Mouse (Mus musculus) heart, postnatal 10 days (tissue): ENCODE results near the gene Ccdc88c. TPM values are rescaled to one million over a fixed set of nuclear protein-coding genes. Genes with fewer than 3 reads are reported as not detected.

ENCODE experiments used
- DNase-seq, 2 experiments: peaks; one replicate each; pipeline ENCODE4 v3.0.0; 2021
- intact Hi-C: fragments of 180-260 bp; cut with DNase I; formaldehyde crosslinking; loops from one replicate; pipeline ENCODE4 v1.15.1; 2025
- total RNA-seq, 2 experiments: library from RNA; stranded (reverse); gene quantifications; 2 replicates each; pipeline ENCODE4 v1.2.3; 2021

Gene Ccdc88c
- total RNA-seq, 2 experiments from 2014 or later = 11.9 to 13.2 TPM

GRCm38 (mm10) chr12:100937441-100938360 is 91.2 kb downstream of the Ccdc88c start:
- intact Hi-C loops = no loop called here
- DNase-seq = peak; percentile 65 to 76

- DNase-seq = no peak
- intact Hi-C loops = loop anchor here (1.0 kb wide), 2 partner anchors 16 to 93 kb away; partner anchors contain the start of gene Ccdc88c
Observed at GRCm38 (mm10) chr12:100936737-100937136, 92.1 kb downstream of the Ccdc88c start.

DNA sequence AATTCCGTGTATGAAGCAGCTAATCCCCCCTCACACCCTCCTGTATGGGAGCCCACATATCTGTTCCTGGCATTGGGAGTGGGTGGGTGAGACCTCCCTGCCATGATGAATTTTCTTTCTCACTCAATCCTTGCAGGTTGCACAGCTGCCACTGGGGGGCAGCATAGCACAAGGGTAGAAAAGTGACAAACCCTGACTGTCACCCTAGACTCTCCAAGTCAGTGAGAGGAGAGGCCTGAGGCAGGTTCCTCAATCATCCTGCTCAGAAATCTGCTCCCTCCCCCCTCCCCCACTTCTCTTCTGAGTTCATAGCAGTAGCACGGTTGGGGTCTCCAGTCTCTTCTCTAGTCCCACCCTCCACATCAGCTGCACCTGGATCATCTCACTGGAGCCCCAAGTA is 92.7 kb downstream of the Ccdc88c start:
- DNase-seq = peak; percentile 80 to 89
- intact Hi-C loops = loop anchor here (1.0 kb wide), 2 partner anchors 16 to 93 kb away; partner anchors contain the start of gene Ccdc88c

DNA sequence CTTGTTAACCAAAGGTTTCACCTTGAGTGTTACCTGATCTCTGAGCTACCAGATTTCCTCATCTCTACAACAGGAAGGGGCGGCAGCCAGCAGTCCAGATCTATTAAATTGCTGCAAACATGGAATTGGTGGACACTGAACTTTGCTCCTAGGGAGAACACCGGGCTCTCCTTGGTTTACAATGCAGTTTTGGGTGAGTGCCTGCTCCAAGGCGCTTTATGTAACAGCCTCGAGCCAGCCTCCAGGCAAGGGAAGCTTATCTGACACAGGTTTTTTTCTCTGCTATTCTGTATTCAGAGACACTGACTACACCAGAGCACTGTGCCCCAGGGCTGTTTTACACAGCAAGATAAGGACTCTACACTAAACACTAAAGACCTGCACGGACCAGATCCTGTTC is 94.1 kb downstream of the Ccdc88c start:
- intact Hi-C loops = no loop called here
- DNase-seq = no peak

DNA sequence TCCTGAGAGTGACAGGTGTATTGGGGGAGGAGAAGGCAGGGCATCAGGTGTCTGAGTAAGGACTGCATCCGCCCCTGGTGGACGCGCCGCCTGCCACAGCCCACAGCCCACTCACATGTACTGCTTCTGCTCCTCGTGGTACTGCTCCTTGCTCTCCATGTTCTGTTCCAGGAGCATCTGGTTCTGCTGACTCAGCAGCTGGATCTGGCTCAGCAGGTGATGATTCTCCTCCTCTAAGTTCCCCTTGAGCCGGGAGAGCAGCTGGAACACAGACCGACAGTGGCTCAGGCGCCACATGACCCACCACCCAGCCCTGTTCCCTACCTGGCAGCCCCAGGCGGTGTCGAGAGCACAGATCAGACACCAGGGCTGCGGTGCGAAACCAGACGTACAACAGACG is 97.2 kb downstream of the Ccdc88c start:
- DNase-seq = no peak

GRCm38 (mm10) chr12:100928286-100928685 is 100.6 kb downstream of the Ccdc88c start:
- intact Hi-C loops = loop anchor here (5.0 kb wide), 1 partner anchor 351 kb away; no protein-coding TSS in a partner anchor

More for the DNA sequence above, 97.2 kb downstream of the Ccdc88c start:
- intact Hi-C loops = no loop called here

GRCm38 (mm10) chr12:100925644-100926619 is 102.9 kb downstream of the Ccdc88c start:
- DNase-seq = peak; percentile 74 to 87
- intact Hi-C loops = loop anchor here (1.0 to 5.0 kb wide), 2 partner anchors 77 to 349 kb away; no protein-coding TSS in a partner anchor

More at GRCm38 (mm10) chr12:100928286-100928685, 100.6 kb downstream of the Ccdc88c start:
- DNase-seq = no peak

DNA sequence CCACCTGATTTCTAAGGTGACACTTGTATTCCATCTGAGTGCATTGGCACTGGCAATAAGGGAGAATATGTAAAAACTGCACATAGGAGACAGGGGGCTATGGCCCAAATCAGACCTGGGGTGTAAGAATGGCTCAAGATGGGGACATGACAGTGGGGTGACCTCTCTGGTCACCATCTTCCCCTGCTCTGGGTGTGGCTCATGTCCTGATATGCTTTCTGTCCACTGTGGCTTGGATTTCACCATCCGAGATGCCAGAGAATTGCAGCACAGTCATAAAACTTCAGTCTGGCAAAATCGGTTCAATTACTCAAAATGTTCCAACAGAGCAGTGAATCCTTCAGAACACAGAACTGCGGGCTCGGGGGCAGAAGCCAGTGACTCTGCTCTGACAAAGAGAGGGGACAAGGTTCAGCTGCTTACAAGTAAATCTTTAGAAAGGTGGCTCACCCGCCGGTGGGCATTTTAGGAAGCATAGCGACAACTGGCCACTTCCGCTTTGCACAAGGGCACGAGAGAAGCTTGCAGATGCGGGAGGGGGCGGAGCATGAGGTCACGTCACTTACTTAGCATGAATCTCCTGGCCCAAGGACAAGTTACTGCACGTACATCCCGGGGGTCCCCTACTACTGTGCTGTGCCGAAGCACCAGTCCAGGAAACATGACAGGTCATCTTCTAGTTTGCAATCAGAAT is 104.1 kb downstream of the Ccdc88c start:
- intact Hi-C loops = loop anchor here (5.0 kb wide), 1 partner anchor 347 kb away; no protein-coding TSS in a partner anchor
- no peak for DNase-seq

DNA sequence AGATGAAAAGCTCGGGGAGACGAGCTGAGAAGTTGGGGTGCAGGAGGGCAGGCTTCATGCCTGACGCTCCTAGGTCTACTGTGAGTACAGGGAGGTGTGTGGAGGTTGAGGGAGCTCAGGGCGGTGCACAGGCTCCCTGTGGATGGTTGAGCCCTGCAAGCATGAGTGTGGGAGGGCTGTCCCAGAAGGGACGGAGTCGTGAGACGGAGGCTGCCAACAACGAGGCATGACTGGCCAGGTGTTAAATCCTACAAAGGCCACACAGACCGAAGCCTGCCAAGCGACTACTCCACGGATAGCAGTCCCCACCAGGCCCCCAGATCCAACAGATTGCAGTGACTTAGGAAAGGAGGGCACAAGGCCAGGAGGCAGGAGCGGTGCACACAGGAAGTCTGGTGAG is 118.1 kb downstream of the Ccdc88c start:
- DNase-seq = no peak
- intact Hi-C loops = no loop called here

- no peak for DNase-seq
- intact Hi-C loops = loop anchor here (5.0 kb wide), 1 partner anchor 42 kb away; no protein-coding TSS in a partner anchor
Observed at GRCm38 (mm10) chr12:100909765-100910164, 119.1 kb downstream of the Ccdc88c start.

GRCm38 (mm10) chr12:100908298-100909034 is 120.4 kb downstream of the Ccdc88c start:
- intact Hi-C loops = loop anchor here (5.0 kb wide), 1 partner anchor 41 kb away; no protein-coding TSS in a partner anchor
- DNase-seq = no peak

GRCm38 (mm10) chr12:100907598-100908297 is 121.1 kb downstream of the Ccdc88c start, which contains the start of gene Gpr68:
Gene Gpr68, minus strand, starts transcription at chr12:100908198.
- intact Hi-C loops = loop anchor here (5.0 kb wide), 1 partner anchor 40 kb away; no protein-coding TSS in a partner anchor

DNA sequence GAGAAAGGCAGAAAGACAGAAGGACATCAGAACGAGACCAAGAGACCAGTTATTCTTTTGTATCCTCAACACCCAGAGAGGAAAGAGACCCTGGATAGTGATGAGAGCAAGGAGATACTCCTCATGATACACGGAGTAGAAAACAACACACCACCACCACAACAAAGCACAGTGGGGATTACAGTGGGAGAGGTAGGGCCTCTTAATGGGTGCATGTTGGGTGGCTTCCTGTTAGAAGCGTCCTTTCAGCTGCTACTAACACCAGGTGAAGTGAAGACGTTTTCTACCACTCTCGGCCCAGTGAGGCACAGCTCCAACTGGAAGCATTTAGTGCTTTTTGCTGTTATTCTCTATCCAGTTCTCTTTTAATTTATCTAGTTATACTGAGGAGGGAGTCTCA is 122.0 kb downstream of the Ccdc88c start:
- intact Hi-C loops = loop anchor here (5.0 kb wide), 1 partner anchor 40 kb away; no protein-coding TSS in a partner anchor
- DNase-seq = no peak

More at GRCm38 (mm10) chr12:100907598-100908297, 121.1 kb downstream of the Ccdc88c start, which contains the start of gene Gpr68:
- peak; percentile 26 to 45 for DNase-seq

GRCm38 (mm10) chr12:100903761-100904160 is 125.1 kb downstream of the Ccdc88c start:
- intact Hi-C loops = no loop called here
- no peak for DNase-seq

- no peak for DNase-seq
- intact Hi-C loops = no loop called here
Observed at GRCm38 (mm10) chr12:100901386-100901785, 127.5 kb downstream of the Ccdc88c start.

GRCm38 (mm10) chr12:100900901-100901300 is 128.0 kb downstream of the Ccdc88c start:
- no peak for DNase-seq
- intact Hi-C loops = no loop called here

DNA sequence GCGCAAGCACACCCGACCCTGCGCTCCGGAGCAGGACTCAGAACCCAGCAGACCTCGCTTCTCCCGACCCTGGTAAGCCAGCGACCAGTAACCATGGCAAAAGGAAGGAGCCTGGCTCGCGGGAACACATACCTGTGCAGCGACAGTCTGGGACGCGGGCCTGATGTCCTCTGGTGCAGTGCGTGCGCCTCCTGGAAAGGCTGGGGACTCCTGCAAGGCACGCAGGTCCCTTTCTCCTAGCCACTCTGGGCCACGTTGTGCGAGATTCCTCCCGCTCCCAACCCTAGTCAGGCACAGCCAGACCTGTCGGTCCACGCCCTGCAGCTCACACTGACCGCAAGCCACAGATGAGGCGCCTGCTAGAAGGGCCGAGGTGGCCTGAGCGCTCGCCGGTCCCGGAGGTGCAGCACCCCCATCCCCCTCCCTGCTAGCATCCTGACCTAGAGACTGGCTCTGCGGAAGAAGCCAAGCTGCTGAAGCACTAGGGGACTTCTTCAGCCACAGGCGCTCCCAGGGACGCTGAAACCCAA is 129.7 kb downstream of the Ccdc88c start:
- intact Hi-C loops = no loop called here
- peak in 1 of 2 experiments; percentile 12 for DNase-seq
